Mouse (Mus musculus) mesoderm, embryonic 11.5 days (tissue): ENCODE measurements around the gene Ino80.

Source experiments
- DNase-seq: peaks from one replicate; pipeline ENCODE4 v3.0.0-alpha.2; 2012; ENCODE audit warnings: low read depth, low spot score

Gene Ino80

GRCm38 (mm10) chr2:119355089-119355488, 122.4 kb downstream of the Ino80 start:
- no peak for DNase-seq

- DNase-seq: no peak
These were observed 123.8 kb downstream of the Ino80 start for GRCm38 (mm10) chr2:119353707-119354106.

GRCm38 (mm10) chr2:119350555-119351486, 126.7 kb downstream of the Ino80 start, which contains the start of gene Chac1:
TSS of gene Chac1 (plus strand) at chr2:119351229.
- peak; percentile 76 for DNase-seq

- DNase-seq: no peak
These were observed 132.8 kb downstream of the Ino80 start for GRCm38 (mm10) chr2:119344537-119345138.

GRCm38 (mm10) chr2:119337425-119338265, 139.8 kb downstream of the Ino80 start:
- peak; percentile 79 for DNase-seq

- DNase-seq: no peak
These were observed 141.0 kb downstream of the Ino80 start for GRCm38 (mm10) chr2:119336470-119336869.

- no peak for DNase-seq
These were observed 141.5 kb downstream of the Ino80 start for GRCm38 (mm10) chr2:119336002-119336401.

- no peak for DNase-seq
These were observed 142.0 kb downstream of the Ino80 start for GRCm38 (mm10) chr2:119335535-119335934.

GRCm38 (mm10) chr2:119334964-119335525, 142.4 kb downstream of the Ino80 start:
- no peak for DNase-seq

- DNase-seq: no peak
These were observed 143.4 kb downstream of the Ino80 start for GRCm38 (mm10) chr2:119334135-119334534.

- DNase-seq: no peak
These were observed 145.3 kb downstream of the Ino80 start for GRCm38 (mm10) chr2:119332177-119332661.

- DNase-seq: no peak
These were observed 146.7 kb downstream of the Ino80 start for GRCm38 (mm10) chr2:119330795-119331194.

- DNase-seq: no peak
These were observed 148.2 kb downstream of the Ino80 start for GRCm38 (mm10) chr2:119329123-119329817.

GRCm38 (mm10) chr2:119328546-119328945, 148.9 kb downstream of the Ino80 start:
- no peak for DNase-seq

GRCm38 (mm10) chr2:119327942-119328526, 149.5 kb downstream of the Ino80 start:
- no peak for DNase-seq

GRCm38 (mm10) chr2:119327102-119327480, 150.4 kb downstream of the Ino80 start:
- no peak for DNase-seq

GRCm38 (mm10) chr2:119326161-119327101, 151.1 kb downstream of the Ino80 start:
- DNase-seq: no peak

- DNase-seq: peak; percentile 53
These were observed 151.8 kb downstream of the Ino80 start, which contains the start of gene Dll4 for GRCm38 (mm10) chr2:119325568-119326143. TSS of gene Dll4 (plus strand) at chr2:119325784.
